Mouse (Mus musculus) forebrain, postnatal 0 days (tissue): Measurements from ENCODE around the gene Pigq. TPM values are rescaled to one million over a fixed set of nuclear protein-coding genes. Genes with fewer than 3 reads are reported as not detected.

Experiments
- ATAC-seq: fragments of 200-750 bp; cut with Nextera tagmentation; 2 replicates; pipeline ENCODE4 v1.8.0; 2017; ENCODE audit warnings: mild to moderate bottlenecking, moderate library complexity
- DNase-seq: peaks from one replicate; pipeline ENCODE4 v3.0.0-alpha.2; 2015
- H3K27ac ChIP-seq: fragments of 300-500 bp; sonication (generic); 2 replicates; pipeline ENCODE4 v1.5.1; 2014; ENCODE audit warnings: low read depth, mild to moderate bottlenecking, antibody characterized with exemption, low read length, moderate library complexity, mixed read lengths
- H3K27me3 ChIP-seq: fragments of 300-500 bp; sonication (generic); 2 replicates; pipeline ENCODE4 v1.6.1; 2014; ENCODE audit warnings: mild to moderate bottlenecking, low read length, mixed read lengths; ENCODE audit not compliant: insufficient read depth
- H3K36me3 ChIP-seq: fragments of 300-500 bp; sonication (generic); 2 replicates; pipeline ENCODE4 v1.6.1; 2014; ENCODE audit warnings: mild to moderate bottlenecking, moderate library complexity; ENCODE audit not compliant: insufficient read depth
- H3K4me1 ChIP-seq: fragments of 300-500 bp; sonication (generic); 2 replicates; pipeline ENCODE4 v1.6.1; 2014; ENCODE audit warnings: antibody characterized with exemption; ENCODE audit not compliant: insufficient read depth
- H3K4me2 ChIP-seq: fragments of 300-500 bp; sonication (generic); 2 replicates; pipeline ENCODE4 v1.6.1; 2014; ENCODE audit warnings: low read depth, mild to moderate bottlenecking, moderate library complexity
- H3K4me3 ChIP-seq: fragments of 300-500 bp; sonication (generic); 2 replicates; pipeline ENCODE4 v1.5.1; 2014; ENCODE audit warnings: low read depth, low read length, mixed read lengths
- H3K9ac ChIP-seq: fragments of 300-500 bp; sonication (generic); 2 replicates; pipeline ENCODE4 v1.6.1; 2014; ENCODE audit warnings: mild to moderate bottlenecking
- H3K9me3 ChIP-seq: fragments of 300-500 bp; sonication (generic); 2 replicates; pipeline ENCODE4 v1.6.1; 2016; ENCODE audit warnings: low read length
- CTCF ChIP-seq: sonication (generic); IDR thresholded peaks from 2 replicates; pipeline ENCODE4 v1.5.1; 2016; ENCODE audit warnings: antibody characterized with exemption, control low read depth, low read depth
- whole genome bisulfite sequencing: fragments of 180-500 bp; shearing (Covaris S2); extraction: QIAGEN DNeasy Blood & Tissue Kit; methylation state at CpG from one replicate; pipeline ENCODE4 v1.1.7; 2014; 5-methylcytosine and 5-hydroxymethylcytosine counted together
- polyA plus RNA-seq: library from polyadenylated mRNA; unstranded; fragments of >200 nt; fragmentation: Nextera tagmentation; extraction: Ambion mirVana; gene quantifications from 2 replicates; pipeline ENCODE4 v1.2.1, GENCODE M21; 2015
- total RNA-seq: library from RNA; depleted of rRNA; stranded (reverse); fragments of >200 nt; gene quantifications from 2 replicates; pipeline ENCODE4 v1.2.3, GENCODE M21; 2014

The Pigq gene
- total and polyA plus RNA-seq, 2 experiments from 2014 or later, result 50.6 to 63.7 TPM

DNA sequence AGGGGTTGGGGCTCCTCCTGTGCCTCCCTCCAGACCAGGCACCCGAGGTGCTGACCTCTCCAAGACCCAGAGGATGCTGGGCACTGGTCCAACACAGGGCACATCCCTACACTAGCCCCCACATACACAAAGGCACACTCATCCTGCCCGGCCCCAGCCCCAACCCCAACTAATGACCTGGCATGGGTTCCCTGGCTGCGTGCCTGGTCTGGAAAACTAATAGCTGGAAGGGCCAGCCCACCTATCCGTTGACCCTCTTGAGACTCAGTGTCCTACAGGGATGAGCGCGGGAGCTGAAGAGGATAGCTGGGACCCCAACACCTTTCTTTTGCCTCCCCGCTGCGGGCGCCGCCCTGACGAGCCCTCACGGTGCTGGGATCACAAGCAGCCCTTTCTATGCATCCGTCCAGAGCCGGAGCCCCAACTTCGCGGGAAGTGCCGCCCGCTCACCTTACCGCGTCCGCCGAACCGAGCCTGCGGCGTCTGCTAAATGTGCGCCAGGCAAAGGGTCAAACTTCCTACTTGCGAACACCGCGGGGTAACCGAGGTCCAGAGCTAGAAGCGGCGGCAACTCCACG, 6.6 kb upstream of the Pigq start:
- Histone ChIP-seq H3K4me3 (peak overlapping the region; percentile 32), H3K9me3 (no peaks in the 10 kb centered on the region), H3K36me3 (no peaks in the 10 kb centered on the region), H3K27ac (no peak overlapping the region), H3K9ac (no peak overlapping the region), H3K4me2 (peak overlapping the region; percentile 50), H3K27me3 (peaks cover 34% of the 10 kb centered on the region), H3K4me1 (no peaks in the 10 kb centered on the region)
- DNase-seq (no peak), ATAC-seq (no peak)
- 1% methylated on average over 33 of the region's 33 CpGs for whole genome bisulfite sequencing
- no peak for TF ChIP-seq CTCF

DNA sequence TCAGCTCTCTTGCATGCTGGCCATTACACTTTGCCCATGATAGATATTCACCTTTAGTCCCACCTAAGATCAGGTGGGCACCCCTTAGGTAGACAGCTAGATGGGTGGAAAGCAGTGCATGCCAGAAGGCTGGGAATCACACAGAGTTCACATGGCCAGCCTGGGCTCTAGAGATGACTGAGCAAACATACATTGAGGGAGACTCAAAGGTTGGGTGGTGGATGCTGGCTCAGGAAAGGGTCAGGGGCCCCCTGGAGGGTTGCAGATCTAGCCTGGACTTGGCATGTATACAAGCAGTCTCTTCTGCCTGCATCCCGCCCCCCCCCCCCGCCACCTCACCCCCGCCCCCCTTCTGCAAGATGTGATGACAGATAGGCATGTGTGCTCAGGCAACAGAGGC, 6.0 kb upstream of the Pigq start:
- H3K36me3 ChIP-seq, result no peaks in the 10 kb centered on the region
- H3K9me3 ChIP-seq, result no peaks in the 10 kb centered on the region
- no peak overlapping the region for H3K27ac ChIP-seq
- DNase-seq, result no peak
- H3K4me1 ChIP-seq, result no peaks in the 10 kb centered on the region
- no peak overlapping the region for H3K4me2 ChIP-seq
- no peak overlapping the region for H3K4me3 ChIP-seq
- no peak for ATAC-seq
- H3K9ac ChIP-seq, result no peak overlapping the region
- TF ChIP-seq CTCF, result no peak
- WGBS, result 0% methylated on average over 3 of the region's 3 CpGs
- peaks cover 34% of the 10 kb centered on the region for H3K27me3 ChIP-seq

DNA sequence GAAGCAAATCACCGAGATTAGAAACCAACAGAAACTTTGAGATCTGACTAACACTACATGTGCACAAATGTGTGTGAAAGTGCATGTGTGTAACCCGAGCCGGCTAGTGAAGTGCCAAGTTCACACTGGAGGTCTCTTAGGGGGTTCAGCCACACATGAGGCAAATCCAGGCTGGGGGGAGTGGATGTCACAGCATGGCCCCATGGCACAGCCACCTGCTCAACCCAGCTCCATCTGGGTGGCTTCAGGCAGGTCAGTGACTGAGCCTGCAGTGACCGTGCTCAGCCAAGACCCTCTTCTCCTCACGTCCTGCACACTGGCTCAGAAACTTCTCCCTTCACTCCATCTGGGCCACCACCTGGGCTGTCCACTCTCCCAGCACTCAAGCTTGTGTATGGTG, 5.2 kb upstream of the Pigq start:
- H3K4me3 ChIP-seq, result no peak overlapping the region
- H3K4me2 ChIP-seq, result no peak overlapping the region
- H3K36me3 ChIP-seq, result no peaks in the 10 kb centered on the region
- H3K27me3 ChIP-seq, result peaks cover 34% of the 10 kb centered on the region
- DNase-seq (no peak), ATAC-seq (no peak)
- WGBS, result 75% methylated on average over 5 of the region's 5 CpGs
- no peaks in the 10 kb centered on the region for H3K9me3 ChIP-seq
- TF ChIP-seq CTCF, result no peak
- no peak overlapping the region for H3K9ac ChIP-seq
- no peak overlapping the region for H3K27ac ChIP-seq
- no peaks in the 10 kb centered on the region for H3K4me1 ChIP-seq

DNA sequence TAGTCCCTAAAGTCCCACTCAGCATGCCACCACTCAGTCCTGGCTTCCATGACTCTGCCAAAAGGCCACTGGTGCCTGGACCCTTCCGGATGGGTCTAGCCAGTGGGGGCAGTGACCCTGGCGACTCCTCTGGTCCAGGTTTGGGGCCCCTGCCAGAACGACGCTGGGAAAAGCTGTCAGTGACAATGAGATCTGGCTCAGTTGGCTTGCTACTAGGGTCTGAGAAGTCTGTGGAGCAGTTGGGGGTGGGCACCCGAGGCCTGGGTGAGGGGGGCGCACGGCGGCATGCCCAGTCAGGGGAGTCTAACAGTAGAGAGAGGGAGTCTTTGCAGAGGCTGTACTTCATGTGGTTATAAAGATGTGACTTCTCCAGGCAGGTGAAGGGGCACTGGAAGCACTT, 3.3 kb upstream of the Pigq start:
- ATAC-seq, result no peak
- H3K36me3 ChIP-seq, result no peaks in the 10 kb centered on the region
- no peak for DNase-seq
- H3K9me3 ChIP-seq, result no peaks in the 10 kb centered on the region
- no peak overlapping the region for H3K27ac ChIP-seq
- TF ChIP-seq CTCF, result no peak
- no peak overlapping the region for H3K4me2 ChIP-seq
- no peak overlapping the region for H3K9ac ChIP-seq
- H3K27me3 ChIP-seq, result peaks cover 30% of the 10 kb centered on the region
- H3K4me3 ChIP-seq, result no peak overlapping the region
- WGBS, result 79% methylated on average over 8 of the region's 8 CpGs
- no peaks in the 10 kb centered on the region for H3K4me1 ChIP-seq

- 84% methylated on average over 4 of the region's 4 CpGs for WGBS
- DNase-seq, result no peak
- ATAC-seq, result no peak
- Histone ChIP-seq H3K36me3 (no peaks in the 10 kb centered on the region), H3K27me3 (peaks cover 25% of the 10 kb centered on the region), H3K27ac (no peak overlapping the region), H3K4me1 (no peaks in the 10 kb centered on the region), H3K9me3 (no peaks in the 10 kb centered on the region), H3K4me3 (no peak overlapping the region), H3K4me2 (no peak overlapping the region), H3K9ac (no peak overlapping the region)
- no peak for TF ChIP-seq CTCF
These were observed 2.8 kb upstream of the Pigq start for GRCm38 (mm10) chr17:25947576-25947975.

- Histone ChIP-seq H3K4me2 (no peak overlapping the region), H3K36me3 (no peaks in the 10 kb centered on the region), H3K9ac (no peak overlapping the region), H3K4me3 (no peak overlapping the region), H3K4me1 (no peaks in the 10 kb centered on the region), H3K27ac (no peak overlapping the region), H3K9me3 (no peaks in the 10 kb centered on the region), H3K27me3 (peaks cover 18% of the 10 kb centered on the region)
- 86% methylated on average over 8 of the region's 8 CpGs for WGBS
- no peak for TF ChIP-seq CTCF
- DNase-seq (no peak), ATAC-seq (no peak)
These were observed 2.2 kb upstream of the Pigq start for GRCm38 (mm10) chr17:25946891-25947290.

- no peak overlapping the region for H3K4me2 ChIP-seq
- no peak overlapping the region for H3K9ac ChIP-seq
- H3K4me3 ChIP-seq, result no peak overlapping the region
- H3K9me3 ChIP-seq, result no peaks in the 10 kb centered on the region
- TF ChIP-seq CTCF, result no peak
- peaks cover 13% of the 10 kb centered on the region for H3K27me3 ChIP-seq
- no peak overlapping the region for H3K27ac ChIP-seq
- no peaks in the 10 kb centered on the region for H3K36me3 ChIP-seq
- H3K4me1 ChIP-seq, result 0 out of 2 replicates have a peak, but pooled peaks cover 1% of the 10 kb centered on the region
- WGBS, result 78% methylated on average over 7 of the region's 7 CpGs
- DNase-seq (no peak), ATAC-seq (no peak)
These were observed 1.6 kb upstream of the Pigq start for GRCm38 (mm10) chr17:25946349-25946748.
